Mouse (Mus musculus) erythroblast, embryonic 14.5 days (primary cell): ENCODE data around the gene Tcf20. TPM values are rescaled to one million over a fixed set of nuclear protein-coding genes. Genes with fewer than 3 reads are reported as not detected.

Experiments used
- H3K27me3 ChIP-seq: 2 replicates; pipeline ENCODE4 v1.6.1; 2012; ENCODE audit warnings: inconsistent platforms; ENCODE audit not compliant: control insufficient read depth
- H3K36me3 ChIP-seq: 2 replicates; pipeline ENCODE4 v1.6.1; 2012; ENCODE audit warnings: mild to moderate bottlenecking, inconsistent platforms; ENCODE audit not compliant: control insufficient read depth
- H3K4me1 ChIP-seq: 2 replicates; pipeline ENCODE4 v1.6.1; 2012; ENCODE audit warnings: inconsistent platforms; ENCODE audit not compliant: control insufficient read depth
- H3K4me3 ChIP-seq: replicated peaks from 2 replicates; pipeline ENCODE3; 2012; ENCODE audit warnings: moderate library complexity, mild to moderate bottlenecking, inconsistent platforms
- H3K9me3 ChIP-seq: 2 replicates; pipeline ENCODE4 v1.6.1; 2012; ENCODE audit warnings: low read length, inconsistent platforms, mixed read lengths; ENCODE audit not compliant: control insufficient read depth
- GATA1 ChIP-seq: IDR thresholded peaks from 2 replicates; pipeline ENCODE4 v1.6.1; 2012; ENCODE audit warnings: low read length, inconsistent platforms, mixed read lengths
- TAL1 ChIP-seq: IDR thresholded peaks from 3 replicates; pipeline ENCODE4 v1.6.1; 2012; ENCODE audit warnings: low read length, inconsistent platforms, mixed read lengths
- polyA plus RNA-seq: library from polyadenylated mRNA; stranded (reverse); fragments of >175 nt; gene quantifications from 2 replicates; pipeline ENCODE4 v1.2.3, GENCODE M21; 2012

Tcf20 gene
- polyA plus RNA-seq, 1 experiment = 0.95 TPM

GRCm38 (mm10) chr15:82765943-82766342 lies 221.7 kb downstream of the Tcf20 start:
- Histone ChIP-seq H3K36me3 (no peaks in the 10 kb centered on the region), H3K4me3 (no peak overlapping the region), H3K4me1 (no peaks in the 10 kb centered on the region), H3K9me3 (no peaks in the 10 kb centered on the region), H3K27me3 (no peaks in the 10 kb centered on the region)
- no peak for TF ChIP-seq GATA1
- TF ChIP-seq TAL1 = no peak

- TF ChIP-seq GATA1 = no peak
- TF ChIP-seq TAL1 = no peak
- no peaks in the 10 kb centered on the region for H3K4me1 ChIP-seq
- no peaks in the 10 kb centered on the region for H3K27me3 ChIP-seq
- H3K4me3 ChIP-seq = no peak overlapping the region
- H3K36me3 ChIP-seq = no peaks in the 10 kb centered on the region
- H3K9me3 ChIP-seq = no peaks in the 10 kb centered on the region
Measured at GRCm38 (mm10) chr15:82764881-82765280, 222.8 kb downstream of the Tcf20 start.

GRCm38 (mm10) chr15:82763631-82764420 lies 223.8 kb downstream of the Tcf20 start, which contains the start of gene Cyp2d40:
Gene Cyp2d40, minus strand, starts transcription at chr15:82764183.
- no peaks in the 10 kb centered on the region for H3K4me1 ChIP-seq
- no peaks in the 10 kb centered on the region for H3K9me3 ChIP-seq
- no peaks in the 10 kb centered on the region for H3K36me3 ChIP-seq
- TF ChIP-seq GATA1 = no peak
- no peak for TF ChIP-seq TAL1
- no peaks in the 10 kb centered on the region for H3K27me3 ChIP-seq
- H3K4me3 ChIP-seq = no peak within 1 kb of the TSS

Other genes starting within 250 kb of the Tcf20 start
- gene Cyp2d40, start 223.7 kb downstream of the Tcf20 start, polyA plus RNA-seq = not detected in 2 replicates
- gene Cyp2d26, start 193.6 kb downstream of the Tcf20 start, polyA plus RNA-seq = 0.05 TPM in 1 of 2 replicates, not detected in the other
- 0.04 and 0.05 TPM in 2 replicates for gene Nfam1, start 45.4 kb upstream of the Tcf20 start, polyA plus RNA-seq
- 0.07 and 0.31 TPM in 2 replicates for gene Serhl, start 101.6 kb upstream of the Tcf20 start, polyA plus RNA-seq
- 3.3 and 5.1 TPM in 2 replicates for gene Rrp7a, start 134.9 kb upstream of the Tcf20 start, polyA plus RNA-seq
- 7.8 and 8.4 TPM in 2 replicates for gene Poldip3, start 161.5 kb upstream of the Tcf20 start, polyA plus RNA-seq
- gene Cyb5r3, start 184.7 kb upstream of the Tcf20 start, polyA plus RNA-seq = 42.0 and 57.2 TPM in 2 replicates